Mouse (Mus musculus) ovary, postnatal 10 days (tissue): ENCODE data around the gene Anks1b.

Experiments
- DNase-seq: peaks from one replicate; pipeline ENCODE4 v3.0.0; 2022; ENCODE audit warnings: low spot score

Gene Anks1b

GRCm38 (mm10) chr10:89974361-89974760 is 101.1 kb downstream of the Anks1b start:
- DNase-seq = no peak

GRCm38 (mm10) chr10:89975431-89975841 is 102.1 kb downstream of the Anks1b start:
- no peak for DNase-seq

- DNase-seq = no peak
Observed at GRCm38 (mm10) chr10:89976577-89976976, 103.3 kb downstream of the Anks1b start.

- no peak for DNase-seq
Observed at GRCm38 (mm10) chr10:89994171-89994570, 120.9 kb downstream of the Anks1b start.

- DNase-seq = no peak
Observed at GRCm38 (mm10) chr10:89995621-89996428, 122.5 kb downstream of the Anks1b start.

- DNase-seq = no peak
Observed at GRCm38 (mm10) chr10:90003980-90004729, 130.8 kb downstream of the Anks1b start.

- no peak for DNase-seq
Observed at GRCm38 (mm10) chr10:90004882-90005281, 131.6 kb downstream of the Anks1b start.

GRCm38 (mm10) chr10:90033037-90033436 is 159.7 kb downstream of the Anks1b start:
- DNase-seq = no peak

GRCm38 (mm10) chr10:90043287-90043686 is 170.0 kb downstream of the Anks1b start:
- DNase-seq = no peak

GRCm38 (mm10) chr10:90043773-90044172 is 170.5 kb downstream of the Anks1b start:
- DNase-seq = no peak

GRCm38 (mm10) chr10:90044229-90044628 is 170.9 kb downstream of the Anks1b start:
- DNase-seq = no peak

GRCm38 (mm10) chr10:90068651-90069050 is 195.3 kb downstream of the Anks1b start:
- DNase-seq = no peak

GRCm38 (mm10) chr10:90077930-90078329 is 204.6 kb downstream of the Anks1b start:
- DNase-seq = no peak

- no peak for DNase-seq
Observed at GRCm38 (mm10) chr10:90081151-90081550, 207.8 kb downstream of the Anks1b start.

GRCm38 (mm10) chr10:90081630-90082029 is 208.3 kb downstream of the Anks1b start:
- no peak for DNase-seq

- DNase-seq = no peak
Observed at GRCm38 (mm10) chr10:90093877-90094276, 220.6 kb downstream of the Anks1b start.

GRCm38 (mm10) chr10:90112662-90113061 is 239.4 kb downstream of the Anks1b start:
- DNase-seq = no peak

GRCm38 (mm10) chr10:90116867-90117266 is 243.6 kb downstream of the Anks1b start:
- no peak for DNase-seq

GRCm38 (mm10) chr10:90117836-90118235 is 244.5 kb downstream of the Anks1b start:
- no peak for DNase-seq

- no peak for DNase-seq
Observed at GRCm38 (mm10) chr10:90137538-90137937, 264.2 kb downstream of the Anks1b start.

- DNase-seq = no peak
Observed at GRCm38 (mm10) chr10:90140947-90141346, 267.6 kb downstream of the Anks1b start.

- DNase-seq = no peak
Observed at GRCm38 (mm10) chr10:90144444-90144843, 271.1 kb downstream of the Anks1b start.

GRCm38 (mm10) chr10:90151510-90151909 is 278.2 kb downstream of the Anks1b start:
- no peak for DNase-seq
